Mouse (Mus musculus) cerebellum, adult 9-11 months (tissue): ENCODE measurements around the gene Casp8ap2.

ENCODE experiments used
- DNase-seq: peaks from one replicate; pipeline ENCODE4 v3.0.0; 2022

Casp8ap2 gene

DNA sequence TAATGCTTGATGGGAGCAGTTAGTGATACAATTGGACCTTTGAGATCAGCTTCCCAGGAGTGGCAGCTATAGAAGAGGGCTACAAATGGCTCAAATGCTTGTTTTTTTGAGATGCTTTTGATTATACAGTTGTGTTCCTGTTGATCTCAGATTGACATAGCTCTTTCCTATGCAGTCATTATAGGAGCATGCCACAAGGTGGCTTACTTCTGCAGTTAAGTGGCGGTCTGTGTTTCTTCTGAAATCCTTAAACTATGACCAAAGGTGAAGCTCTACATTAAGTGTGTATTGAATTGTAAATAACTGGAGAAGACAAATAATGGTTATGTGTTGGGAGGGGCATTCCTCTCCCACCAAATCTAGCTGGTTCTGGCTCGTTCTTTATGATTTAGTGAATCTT, 54.6 kb downstream of the Casp8ap2 start:
- DNase-seq: no peak

DNA sequence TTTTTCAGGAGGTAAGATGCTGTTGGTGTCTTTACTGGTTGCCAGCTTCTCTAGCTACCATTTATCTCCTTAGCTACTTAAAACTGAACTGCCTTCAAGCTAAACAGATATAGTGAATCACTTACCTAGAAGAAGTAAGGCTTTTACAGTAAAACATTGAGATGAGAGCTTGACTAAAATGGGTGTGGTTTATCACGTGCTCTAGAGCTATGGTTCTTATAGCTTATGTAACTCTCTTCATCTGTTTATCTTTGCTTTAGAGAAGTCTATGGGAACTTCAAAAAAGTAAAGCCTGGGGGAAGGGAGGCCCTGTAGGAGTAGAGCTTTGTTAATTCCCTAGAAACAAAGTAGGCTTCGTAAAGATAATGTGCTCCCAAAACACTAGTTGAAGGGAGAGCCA, 58.8 kb downstream of the Casp8ap2 start:
- no peak for DNase-seq

DNA sequence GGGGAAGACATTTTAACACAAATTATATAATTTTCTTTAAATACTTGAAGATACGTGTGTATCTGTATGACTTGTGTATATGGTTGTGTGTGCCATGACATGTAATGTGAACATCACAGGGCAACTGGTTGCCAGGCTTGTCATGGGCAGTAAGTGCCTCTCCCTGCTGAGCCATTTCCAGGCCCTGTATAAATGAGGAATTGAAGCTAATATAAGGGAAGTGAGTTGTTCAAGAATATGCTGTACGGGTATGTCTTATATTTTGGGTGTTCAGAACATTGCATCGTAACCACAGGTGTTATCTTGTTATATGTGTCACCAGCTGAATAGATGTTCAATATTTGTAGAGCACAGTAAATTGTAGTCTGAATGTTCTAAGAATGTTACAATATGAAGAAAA, 62.2 kb downstream of the Casp8ap2 start:
- DNase-seq: no peak

DNA sequence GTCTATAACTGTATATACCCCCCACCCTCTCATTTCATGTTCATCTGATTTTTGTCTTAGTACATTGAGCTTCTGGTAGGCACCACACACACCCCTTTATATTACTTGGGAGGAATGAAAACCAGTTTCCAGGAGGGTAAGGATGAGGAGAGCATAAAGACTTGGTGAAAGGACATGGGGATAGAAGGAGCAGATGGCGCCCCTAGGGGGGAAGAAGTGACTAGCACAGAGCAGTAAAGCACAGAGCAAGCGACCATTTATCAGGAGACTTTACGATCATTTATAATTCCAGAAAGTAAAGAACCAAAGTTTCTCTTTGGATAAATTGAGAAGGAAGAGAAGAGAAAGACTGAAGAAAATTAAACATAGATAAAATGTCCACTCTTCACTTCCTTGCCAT, 65.6 kb downstream of the Casp8ap2 start:
- DNase-seq: no peak

GRCm38 (mm10) chr4:32682471-32682870, 67.2 kb downstream of the Casp8ap2 start:
- DNase-seq: no peak

DNA sequence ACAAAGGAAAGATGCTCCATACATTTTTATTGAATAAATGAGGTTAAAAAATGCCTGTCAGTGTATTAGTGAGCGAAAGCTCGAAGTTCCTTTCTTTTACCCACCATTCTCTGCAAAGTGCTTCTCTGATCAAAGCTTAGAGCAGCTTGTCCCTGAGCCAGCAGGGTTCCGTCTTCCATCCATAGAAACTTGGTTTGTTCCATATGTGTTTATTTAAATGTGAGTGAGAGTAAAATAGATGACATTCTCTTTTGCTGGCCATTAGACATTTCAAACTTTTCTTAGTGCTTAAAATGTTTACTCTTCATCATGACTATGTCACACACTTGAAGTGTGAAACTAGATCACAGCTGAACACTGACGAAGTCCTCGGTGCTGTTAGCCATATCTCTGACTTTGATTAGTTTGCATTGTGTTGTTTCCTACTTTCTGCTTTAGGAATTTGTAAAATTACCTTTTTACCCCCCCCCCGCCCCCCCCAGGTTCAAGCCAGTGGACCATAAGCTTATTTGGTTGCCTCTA, 67.9 kb downstream of the Casp8ap2 start:
- no peak for DNase-seq
